Mouse (Mus musculus) E14TG2a.4 (cell line): ENCODE results near the gene Pot1a.

Source experiments
- H3K27me3 ChIP-seq: 2 replicates; pipeline ENCODE4 v1.6.1; 2014; ENCODE audit warnings: low read length, control low read depth; ENCODE audit not compliant: insufficient read depth
- H3K36me3 ChIP-seq: 2 replicates; pipeline ENCODE4 v1.6.1; 2014; ENCODE audit warnings: low read length, control low read depth; ENCODE audit not compliant: insufficient read depth
- H3K4me1 ChIP-seq: replicated peaks from 2 replicates; pipeline ENCODE4 v1.6.1; 2014; ENCODE audit warnings: low read depth, low read length, control low read depth
- H3K4me3 ChIP-seq: replicated peaks from 2 replicates; pipeline ENCODE4 v1.5.1; 2014; ENCODE audit warnings: mild to moderate bottlenecking, low read length
- H3K9me3 ChIP-seq: 2 replicates; pipeline ENCODE4 v1.6.1; 2014; ENCODE audit warnings: low read length, control low read depth
- CTCF ChIP-seq: conservative IDR thresholded peaks from 2 replicates; pipeline ENCODE4 v1.5.1; 2014; ENCODE audit warnings: low read length
- NANOG ChIP-seq: IDR thresholded peaks from 2 replicates; pipeline ENCODE4 v1.6.1; 2014; ENCODE audit warnings: borderline replicate concordance, low read length, mixed read lengths
- POU5F1 ChIP-seq: IDR thresholded peaks from 2 replicates; pipeline ENCODE4 v1.6.1; 2014; ENCODE audit warnings: low read length, borderline replicate concordance

Gene Pot1a

GRCm38 (mm10) chr6:25752651-25753050 is 56.4 kb downstream of the Pot1a start:
- Histone ChIP-seq H3K36me3 (peaks cover 65% of the 10 kb centered on the region), H3K4me3 (no peak overlapping the region), H3K4me1 (no peaks in the 10 kb centered on the region), H3K9me3 (no peaks in the 10 kb centered on the region), H3K27me3 (no peaks in the 10 kb centered on the region)
- TF ChIP-seq CTCF (no peak), NANOG (no peak), POU5F1 (no peak)

DNA sequence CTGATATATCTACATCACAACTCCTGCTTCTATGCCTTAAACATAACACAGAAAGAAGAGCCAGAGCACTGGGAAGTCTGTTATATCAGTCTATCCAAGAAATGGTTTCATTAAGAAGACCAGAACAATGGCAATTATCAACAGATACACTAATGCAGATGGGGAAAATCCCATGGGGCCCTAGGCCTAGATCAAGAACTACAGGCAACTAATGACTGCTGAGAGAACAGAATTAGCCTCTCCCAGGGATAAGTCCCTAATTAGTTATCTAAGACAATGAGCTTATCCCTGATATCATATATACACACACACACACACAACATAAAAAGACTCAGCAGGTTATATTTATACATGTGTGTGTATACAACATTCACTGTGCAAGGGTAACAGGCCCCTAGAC is 72.5 kb downstream of the Pot1a start:
- H3K4me3 ChIP-seq, result no peak overlapping the region
- H3K27me3 ChIP-seq, result no peaks in the 10 kb centered on the region
- H3K36me3 ChIP-seq, result no peaks in the 10 kb centered on the region
- no peaks in the 10 kb centered on the region for H3K9me3 ChIP-seq
- H3K4me1 ChIP-seq, result no peaks in the 10 kb centered on the region
- TF ChIP-seq NANOG, result no peak

- H3K27me3 ChIP-seq, result no peaks in the 10 kb centered on the region
- no peaks in the 10 kb centered on the region for H3K36me3 ChIP-seq
- H3K4me3 ChIP-seq, result no peak overlapping the region
- no peaks in the 10 kb centered on the region for H3K9me3 ChIP-seq
- no peak for TF ChIP-seq CTCF
- no peak for TF ChIP-seq POU5F1
- TF ChIP-seq NANOG, result no peak
- H3K4me1 ChIP-seq, result no peaks in the 10 kb centered on the region
Measured at GRCm38 (mm10) chr6:25726560-25726959, 82.5 kb downstream of the Pot1a start.

- no peak overlapping the region for H3K4me3 ChIP-seq
- no peaks in the 10 kb centered on the region for H3K27me3 ChIP-seq
- H3K9me3 ChIP-seq, result no peaks in the 10 kb centered on the region
- H3K4me1 ChIP-seq, result no peaks in the 10 kb centered on the region
- H3K36me3 ChIP-seq, result no peaks in the 10 kb centered on the region
- TF ChIP-seq NANOG (no peak), POU5F1 (no peak), CTCF (no peak)
Measured at GRCm38 (mm10) chr6:25710601-25711000, 98.4 kb downstream of the Pot1a start.

DNA sequence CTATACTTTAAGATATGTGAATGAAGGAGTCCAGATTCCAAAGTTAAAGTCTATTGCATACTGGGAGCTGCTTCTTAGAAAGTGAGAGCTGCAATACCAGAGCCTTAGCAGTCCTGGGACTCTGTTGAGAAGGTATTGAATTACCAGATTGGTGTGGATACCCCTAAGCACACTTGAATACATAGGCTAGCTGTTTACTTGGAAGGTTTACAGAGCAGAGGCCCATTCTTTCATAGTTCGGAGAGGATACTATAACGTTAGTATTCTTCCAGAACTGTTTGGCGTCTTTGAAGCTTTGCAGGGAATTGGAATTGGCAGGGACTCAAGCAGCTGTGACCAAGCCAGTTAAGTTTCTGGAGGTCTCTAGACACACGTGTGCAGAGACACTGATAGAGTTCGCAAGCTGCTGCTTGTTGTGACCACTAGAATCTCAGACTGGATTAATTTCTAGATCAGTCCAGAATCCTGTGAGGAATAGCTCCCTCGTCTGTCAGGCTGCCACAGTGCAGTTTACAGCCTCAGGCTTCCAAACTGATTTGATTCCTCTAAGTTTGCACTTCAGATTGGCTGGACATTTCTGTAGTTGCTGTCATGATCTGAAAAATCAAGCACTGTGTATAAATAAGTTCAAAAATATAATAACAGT is 99.7 kb downstream of the Pot1a start:
- Histone ChIP-seq H3K9me3 (no peaks in the 10 kb centered on the region), H3K4me1 (no peaks in the 10 kb centered on the region), H3K4me3 (no peak overlapping the region), H3K36me3 (no peaks in the 10 kb centered on the region), H3K27me3 (no peaks in the 10 kb centered on the region)
- TF ChIP-seq POU5F1 (no peak), CTCF (peak; percentile 29)

DNA sequence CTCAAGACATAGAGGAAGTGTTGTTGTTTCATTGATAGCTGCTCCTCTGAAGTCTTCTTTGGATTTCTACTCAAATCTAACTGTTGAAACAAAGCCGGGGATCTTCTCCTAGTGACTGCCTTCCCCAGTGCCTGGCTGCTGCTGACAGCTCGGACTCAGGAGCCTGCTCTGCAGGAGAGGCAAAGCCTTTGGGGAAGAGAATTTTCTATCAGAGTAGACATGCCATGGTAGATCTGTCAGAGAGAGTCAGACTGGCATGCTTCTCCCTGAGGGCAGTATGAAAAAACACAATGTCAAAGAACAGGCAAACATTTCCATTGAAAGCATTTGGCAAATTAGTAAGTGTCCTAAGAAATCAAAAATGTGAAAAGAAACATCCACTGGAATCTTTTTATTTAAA is 109.1 kb downstream of the Pot1a start:
- TF ChIP-seq NANOG (no peak), CTCF (no peak), POU5F1 (no peak)
- no peak overlapping the region for H3K4me3 ChIP-seq
- no peaks in the 10 kb centered on the region for H3K36me3 ChIP-seq
- H3K27me3 ChIP-seq, result 0 out of 2 replicates have a peak, but pooled peaks cover 2% of the 10 kb centered on the region
- no peaks in the 10 kb centered on the region for H3K4me1 ChIP-seq
- H3K9me3 ChIP-seq, result no peaks in the 10 kb centered on the region
